Mouse (Mus musculus): ENCODE data around the gene Fbxw2.
A peak's percentile ranks its signal among the peaks of the same experiment; 100 is the strongest.
"Not testable (repeated sequence)": the region's sequence is repeated elsewhere in the genome, so short reads cannot be mapped to it uniquely, and the experiment has no call there.

The Fbxw2 gene

DNA sequence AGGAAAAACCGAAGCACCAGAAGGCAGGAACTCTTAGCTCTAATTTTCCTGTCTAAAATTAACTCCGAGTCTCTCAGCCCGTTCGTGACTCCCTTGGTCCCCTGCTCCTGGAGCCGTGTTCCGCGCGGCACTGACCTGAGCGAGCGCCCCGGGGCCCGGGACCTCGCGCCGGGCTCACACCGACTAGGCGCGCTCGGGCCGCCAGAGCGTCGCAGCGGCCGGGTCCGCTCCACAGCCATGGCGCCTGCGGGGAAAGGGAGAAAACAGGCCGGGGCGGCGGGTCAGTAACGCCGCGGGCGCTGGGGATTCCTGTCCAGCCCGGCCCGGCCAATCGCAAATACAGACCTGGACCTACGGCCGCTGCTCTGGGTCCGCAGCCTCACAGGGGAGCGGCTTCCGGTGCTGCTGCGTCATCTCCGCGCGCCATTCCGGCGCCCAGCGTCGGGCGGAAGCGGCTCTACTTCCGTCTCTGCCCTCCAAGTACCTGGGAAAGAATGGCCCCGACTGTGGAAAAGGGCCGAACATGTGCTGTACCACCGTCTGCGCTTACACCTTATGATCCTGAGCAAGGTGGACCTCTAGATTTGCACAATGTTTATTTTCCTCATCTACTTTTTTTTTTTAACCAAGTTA is at the start of gene Fbxw2:
Fbxw2 (minus strand) TSS at position 485 of the 633 bp plus-strand sequence.
- peak; percentile 77 for DNase-seq (ENCODE audit: low read depth, low spot score)

DNA sequence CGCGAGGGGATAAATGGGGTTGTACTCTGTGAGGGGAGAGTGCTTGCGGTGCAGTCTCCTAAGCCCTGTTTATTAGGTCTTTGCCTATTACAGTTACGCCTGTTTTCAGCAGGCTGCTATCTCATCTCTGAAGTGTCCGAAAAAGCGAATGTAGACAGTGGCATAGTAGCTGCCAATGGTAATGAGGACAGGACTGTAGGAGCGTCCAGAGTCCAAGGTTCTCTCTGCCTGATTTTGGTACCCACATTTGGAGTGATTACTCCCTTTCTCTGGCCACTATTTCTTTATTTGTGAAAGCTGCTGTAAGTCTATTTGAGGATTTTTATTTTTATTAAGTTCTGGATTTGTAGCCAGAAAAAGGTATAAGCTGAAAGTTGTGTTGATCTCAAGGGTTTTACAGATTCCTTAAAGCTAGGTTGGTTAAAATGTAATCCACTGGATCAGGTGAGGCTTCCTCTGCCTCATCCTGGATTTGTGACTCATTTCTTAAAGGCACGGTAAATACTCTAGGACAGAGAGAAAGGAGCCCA is 48.8 kb upstream of the Fbxw2 start, which contains the start of gene Psmd5:
Psmd5 (minus strand) TSS at position 153 of the 530 bp plus-strand sequence.
- no peak for DNase-seq (ENCODE audit: low read depth, low spot score)

DNA sequence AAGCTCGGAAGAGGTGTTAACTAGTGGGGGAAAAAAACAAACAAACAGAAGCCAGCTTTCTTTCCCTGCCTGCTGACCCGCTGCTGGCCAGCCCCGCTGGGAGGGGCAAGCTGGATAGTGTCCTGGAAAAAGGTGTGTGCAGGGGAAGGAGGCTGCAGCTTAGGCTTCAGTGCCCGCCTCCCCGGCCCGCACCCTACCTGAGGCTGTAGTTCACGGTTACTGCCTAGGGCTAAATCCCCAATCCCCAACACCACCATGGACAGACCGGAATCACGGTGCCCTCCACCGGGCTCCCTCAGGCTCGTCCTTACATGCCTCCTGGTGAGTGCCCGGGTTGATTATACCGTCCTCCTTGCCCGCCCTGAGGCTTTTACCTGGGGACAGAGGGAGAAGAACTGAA is 48.2 kb upstream of the Fbxw2 start, which contains the start of gene Cutal:
Cutal (plus strand) TSS at position 126 of the 400 bp plus-strand sequence.
- DNase-seq (ENCODE audit: low read depth, low spot score), result no peak

DNA sequence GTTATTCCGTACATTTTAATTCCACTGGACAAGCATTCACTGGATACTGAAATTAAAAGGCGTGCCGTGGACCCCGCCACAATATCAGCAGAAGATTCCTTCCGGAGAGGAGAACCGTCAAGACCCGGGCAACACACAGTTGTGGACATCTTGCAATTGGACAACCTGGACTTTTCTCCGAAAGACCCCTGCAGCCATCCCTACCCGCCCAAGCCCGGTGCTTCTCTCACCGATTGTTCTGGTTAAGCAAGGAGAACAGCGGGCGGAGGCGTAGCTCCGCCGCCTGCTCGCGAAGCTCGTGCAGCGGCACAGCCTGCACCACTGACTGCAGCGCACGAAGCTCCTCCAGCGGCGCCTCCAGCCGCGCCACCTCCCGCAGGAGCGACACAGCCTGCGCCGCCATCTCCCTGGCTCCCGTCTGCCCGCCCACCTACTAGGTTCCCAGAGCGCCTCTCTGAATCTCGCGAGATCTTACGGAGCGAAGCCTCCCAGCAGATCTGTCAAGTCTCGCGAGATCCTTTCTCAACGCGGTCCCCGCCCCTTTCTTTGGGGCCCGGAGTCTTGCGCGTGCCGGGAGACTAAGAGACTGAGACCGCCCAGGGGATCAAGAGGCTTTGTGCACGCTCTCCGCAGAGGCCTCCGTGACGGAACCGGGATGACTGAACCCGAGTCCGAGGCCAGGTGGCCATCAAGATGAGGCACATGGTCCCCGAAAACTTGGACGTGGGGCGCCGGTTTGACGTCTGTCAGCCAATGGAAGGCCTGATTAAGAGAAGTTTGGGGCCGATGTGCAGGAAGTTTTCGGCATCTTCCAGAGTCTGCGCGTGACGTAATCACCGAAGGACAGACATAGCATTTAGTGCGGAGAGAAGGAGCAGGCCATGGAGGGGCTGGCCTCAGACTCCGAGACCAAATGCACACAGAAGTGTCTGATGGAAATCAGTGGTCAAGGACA is 44.7 kb upstream of the Fbxw2 start:
- peak; percentile 100 for DNase-seq (ENCODE audit: low read depth, low spot score)

DNA sequence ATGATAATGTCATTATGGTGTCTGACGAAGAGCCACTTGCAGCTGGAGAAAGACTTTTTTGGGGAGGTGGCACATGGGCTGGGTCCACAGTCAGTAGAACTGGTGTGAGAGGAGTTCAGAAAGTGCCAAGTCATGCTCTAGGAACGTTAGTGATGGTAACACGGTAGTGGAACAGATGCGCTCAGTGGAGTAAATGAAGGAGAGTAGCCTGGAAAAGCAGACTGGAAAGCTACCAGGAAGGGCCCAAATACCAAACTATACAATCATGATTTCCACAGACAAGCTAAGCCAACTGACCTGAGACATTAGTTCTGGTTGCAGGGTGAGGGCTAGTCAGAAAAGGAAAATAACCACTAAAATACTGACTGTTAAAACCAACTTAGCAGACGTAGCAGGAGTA is 43.6 kb upstream of the Fbxw2 start:
- peak; percentile 82 for DNase-seq (ENCODE audit: low read depth, low spot score)

DNA sequence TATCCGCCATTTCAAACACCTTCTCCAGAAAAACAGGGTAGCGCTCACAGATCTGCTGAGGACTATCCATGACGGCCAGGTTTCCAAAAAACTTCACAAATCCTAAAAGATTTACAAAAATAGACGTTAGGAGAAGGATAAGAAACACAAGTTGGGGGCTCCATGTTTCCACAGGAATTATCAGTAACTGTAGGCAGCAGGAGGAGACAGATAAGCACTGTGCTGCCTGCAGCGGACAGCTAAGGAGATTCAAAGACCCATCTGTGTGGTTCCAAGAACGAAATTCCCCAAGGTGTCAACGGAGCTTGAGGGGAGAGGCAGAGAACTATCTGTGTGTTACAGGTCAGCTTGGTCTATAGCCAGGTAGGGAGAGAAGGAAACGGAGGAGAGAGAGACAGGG is 31.6 kb upstream of the Fbxw2 start:
- DNase-seq (ENCODE audit: low read depth, low spot score), result no peak

DNA sequence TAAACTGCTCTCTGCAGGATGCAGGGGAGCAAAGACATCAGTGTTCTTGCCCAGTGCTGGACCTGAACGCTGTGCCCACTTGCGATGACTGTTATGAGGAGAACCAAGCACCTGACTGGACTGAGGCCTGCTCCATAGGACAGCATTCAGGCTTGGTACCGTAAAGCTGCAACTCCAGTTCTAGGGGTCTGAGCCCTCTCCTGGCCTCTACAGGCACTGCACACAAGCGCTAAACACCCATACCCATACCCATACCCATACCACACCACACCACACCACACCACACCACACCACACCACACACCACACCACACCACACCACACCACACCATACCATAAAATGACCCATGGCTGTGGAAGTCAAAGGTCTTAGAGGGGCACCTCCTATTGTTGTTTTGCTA is 29.2 kb upstream of the Fbxw2 start:
- no peak for DNase-seq (ENCODE audit: low read depth, low spot score)

DNA sequence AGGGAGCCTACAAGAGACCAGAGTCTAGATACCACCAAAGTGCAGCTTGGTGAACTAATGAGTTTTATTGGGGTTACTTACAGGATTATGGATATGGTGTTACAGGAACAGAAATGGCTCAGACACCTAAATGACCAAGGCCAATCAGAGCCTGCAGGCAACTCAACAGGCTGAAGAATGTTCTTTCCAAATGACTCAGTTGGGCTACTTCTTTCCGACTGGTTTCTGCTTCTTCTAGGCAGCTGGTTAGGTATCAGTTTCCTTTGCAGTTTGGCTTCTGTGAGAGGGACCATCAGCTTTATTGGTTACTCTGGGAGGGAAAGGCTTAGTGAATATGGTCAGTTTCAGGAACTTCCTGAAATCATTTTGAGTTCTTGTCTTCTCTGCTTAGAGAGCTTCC is 21.6 kb upstream of the Fbxw2 start:
- DNase-seq (ENCODE audit: low read depth, low spot score), result no peak

DNA sequence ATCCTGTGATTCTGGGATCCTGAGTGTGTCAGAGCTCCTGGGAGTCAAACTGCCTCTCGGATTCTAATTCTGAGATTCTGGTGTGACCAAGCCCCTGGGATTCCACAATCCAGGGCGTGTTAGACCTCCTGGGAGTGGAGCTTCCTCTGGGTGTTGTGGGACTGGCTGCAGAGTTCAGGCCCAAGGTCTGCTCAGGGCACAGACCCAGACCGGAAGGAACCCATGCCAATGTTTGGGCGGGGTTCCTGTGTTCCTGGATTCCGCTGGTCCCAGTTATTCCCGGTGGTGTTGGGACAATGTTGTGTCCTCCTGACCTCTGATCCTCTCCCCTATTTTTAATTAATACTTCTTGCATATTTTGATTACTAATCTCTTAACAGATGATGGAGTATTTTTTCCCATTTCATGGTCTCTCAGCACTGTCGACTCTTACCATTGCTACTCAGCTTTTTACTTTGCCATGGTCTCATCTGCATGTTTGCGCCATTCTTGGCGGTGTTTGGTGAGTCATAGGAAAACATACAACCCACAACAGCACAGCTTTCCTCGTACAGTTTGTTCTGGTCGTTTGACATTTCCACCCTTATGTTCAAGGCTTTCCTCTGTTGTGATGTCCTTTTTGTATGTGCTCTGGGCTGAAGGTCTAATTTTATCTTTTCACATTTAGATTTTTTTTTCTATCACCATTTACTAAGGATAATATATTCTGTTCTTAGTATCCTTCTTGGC is 17.3 kb upstream of the Fbxw2 start:
- no peak for DNase-seq (ENCODE audit: low read depth, low spot score)

DNA sequence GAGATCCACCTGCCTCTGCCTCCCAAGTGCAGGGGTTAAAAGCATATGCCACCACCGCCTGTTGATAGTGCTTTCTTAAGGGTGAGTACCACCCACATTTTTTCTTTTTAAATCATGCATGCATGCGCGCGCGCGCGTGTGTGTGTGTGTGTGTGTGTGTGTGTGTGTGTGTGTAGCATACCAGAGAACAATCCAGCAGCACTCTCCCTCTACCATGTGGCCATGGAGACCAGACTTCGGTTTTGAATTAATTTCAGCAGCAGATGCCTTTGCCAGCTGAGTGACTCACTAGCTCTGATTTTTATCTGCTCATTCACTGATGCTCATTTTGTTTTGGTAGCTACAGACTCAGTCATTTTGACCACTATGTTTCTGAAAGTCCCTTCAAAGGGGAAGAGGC is 15.6 kb upstream of the Fbxw2 start:
- no peak for DNase-seq (ENCODE audit: low read depth, low spot score)

DNA sequence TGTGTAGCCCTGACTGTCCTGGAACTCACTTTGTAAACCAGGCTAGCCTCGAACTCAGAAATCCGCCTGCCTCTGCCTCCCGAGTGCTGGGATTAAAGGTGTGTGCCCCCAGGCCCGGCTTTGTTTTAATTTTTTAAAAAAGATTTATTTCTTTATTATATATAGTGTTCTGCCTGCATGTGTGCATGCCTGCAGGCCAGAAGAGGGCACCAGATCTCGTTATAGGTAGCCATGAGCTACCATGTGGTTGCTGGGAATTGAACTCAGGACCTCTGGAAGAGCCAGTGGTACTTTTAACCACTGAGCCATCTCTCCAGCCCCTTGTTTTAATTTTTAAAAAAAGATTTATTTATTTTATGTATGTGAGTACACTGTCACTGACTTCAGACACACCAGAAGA is 14.0 kb upstream of the Fbxw2 start:
- DNase-seq (ENCODE audit: low read depth, low spot score), result not testable (repeated sequence)

DNA sequence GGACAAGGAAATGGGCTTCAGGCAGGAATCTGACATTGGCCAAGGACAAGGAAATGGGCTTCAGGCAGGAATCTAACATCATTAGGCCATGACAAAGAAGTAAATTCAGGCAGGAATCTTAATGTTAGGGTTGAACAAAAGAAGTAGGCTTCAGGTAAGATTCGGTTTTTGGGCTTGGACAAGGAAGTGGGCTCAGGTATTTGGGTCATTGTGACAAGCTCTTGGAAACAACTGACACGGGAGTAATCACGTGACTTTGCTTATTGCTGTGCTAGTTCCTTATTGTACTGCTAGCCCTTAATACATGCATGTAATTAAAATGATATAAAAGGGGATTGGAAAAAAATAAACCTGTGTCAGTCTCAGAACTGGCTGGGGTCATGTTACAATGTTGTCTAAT is 9.6 kb upstream of the Fbxw2 start:
- DNase-seq (ENCODE audit: low read depth, low spot score), result no peak

DNA sequence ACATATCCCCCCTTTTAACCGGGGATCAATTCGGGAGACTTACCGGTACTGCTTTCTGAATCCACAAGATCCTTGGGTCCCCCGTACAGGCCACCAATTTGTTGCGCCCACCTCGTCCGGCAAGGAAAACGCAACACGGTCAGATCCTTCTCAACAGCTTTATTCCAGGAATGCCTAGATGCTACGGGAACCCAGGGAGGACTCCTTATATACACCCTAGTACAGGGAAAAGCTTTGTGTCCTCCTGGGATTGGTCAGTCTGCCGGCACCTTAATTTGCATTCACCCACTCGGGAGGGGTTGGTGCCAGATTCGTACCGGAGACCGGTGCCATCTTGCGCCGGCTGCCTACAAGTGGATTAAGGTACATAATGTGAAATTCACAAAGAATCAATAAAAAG is 7.5 kb upstream of the Fbxw2 start:
- no peak for DNase-seq (ENCODE audit: low read depth, low spot score)

DNA sequence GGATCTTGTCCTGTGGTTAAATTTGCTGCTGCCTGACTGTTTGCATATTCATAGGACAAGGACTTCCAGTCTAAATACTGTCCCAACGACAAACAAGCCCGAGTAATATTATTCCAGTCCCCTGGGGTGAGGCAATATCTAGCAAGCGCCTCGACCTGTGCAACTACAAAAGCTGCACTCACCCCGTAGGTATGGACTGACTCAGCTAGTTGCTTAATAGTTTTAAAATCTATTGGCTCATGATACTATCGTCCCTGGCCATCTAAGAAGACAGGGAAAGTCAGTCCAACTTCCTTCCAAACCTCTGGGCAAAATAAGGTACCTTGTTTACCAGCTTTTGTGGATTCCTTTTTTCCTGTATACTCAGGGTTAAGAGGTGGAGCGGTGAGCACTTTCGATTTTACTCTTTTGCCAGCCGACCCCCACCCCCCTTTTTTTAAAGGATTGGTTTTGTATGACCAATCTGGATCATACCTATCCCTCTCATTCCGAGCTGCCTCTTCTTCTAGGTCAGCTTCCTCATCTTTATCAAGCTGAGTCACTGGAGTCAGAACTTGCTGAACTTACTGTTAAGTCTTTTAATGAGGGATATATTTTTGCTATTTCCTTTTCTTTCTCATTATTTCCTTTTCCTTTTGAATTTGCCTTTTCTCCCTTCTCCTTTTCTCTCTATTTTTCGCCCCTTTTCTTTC is 6.8 kb upstream of the Fbxw2 start, which contains the start of gene Gm34653:
Gm34653 (plus strand) TSS at position 242 of the 692 bp plus-strand sequence.
- not testable (repeated sequence) for DNase-seq (ENCODE audit: low read depth, low spot score)

DNA sequence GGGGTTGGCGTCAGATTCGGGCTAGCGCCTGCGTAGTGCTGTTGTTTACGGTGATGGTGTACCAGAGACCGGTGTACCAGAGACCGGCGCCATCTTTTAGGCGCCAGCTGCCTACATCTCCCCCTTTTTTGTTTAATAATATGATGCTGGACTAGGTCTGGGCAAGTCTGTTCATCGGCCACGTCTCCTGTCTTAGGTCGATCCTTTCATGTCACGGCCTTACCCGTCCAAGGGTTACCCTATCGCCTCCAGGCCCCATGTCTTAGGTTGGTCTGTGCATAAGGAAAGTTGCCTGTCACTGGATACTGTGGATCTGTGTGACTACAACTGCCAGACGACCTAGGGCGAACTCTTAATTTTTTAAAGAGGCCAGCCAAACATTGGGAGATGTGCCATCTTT is 4.0 kb upstream of the Fbxw2 start:
- DNase-seq (ENCODE audit: low read depth, low spot score), result not testable (repeated sequence)

DNA sequence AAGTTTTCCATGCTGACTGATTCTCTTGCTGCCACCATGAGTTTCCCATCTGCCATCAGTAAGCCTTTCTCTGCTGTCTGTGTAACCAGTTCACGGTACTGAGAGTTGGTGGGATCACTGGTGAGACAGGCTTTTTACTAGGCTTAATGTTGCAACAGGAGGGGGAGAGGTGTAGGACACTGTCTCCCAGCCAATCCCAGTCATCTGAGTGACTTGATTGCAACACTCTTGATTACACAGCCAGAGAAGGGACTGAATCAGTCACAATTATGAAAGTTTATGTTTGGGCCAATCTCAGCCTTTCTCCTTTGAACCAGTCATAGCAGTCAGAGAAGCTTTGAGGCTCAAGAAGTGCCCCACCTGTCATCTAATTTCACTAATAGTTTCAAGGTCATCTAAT is 1.9 kb upstream of the Fbxw2 start:
- no peak for DNase-seq (ENCODE audit: low read depth, low spot score)

DNA sequence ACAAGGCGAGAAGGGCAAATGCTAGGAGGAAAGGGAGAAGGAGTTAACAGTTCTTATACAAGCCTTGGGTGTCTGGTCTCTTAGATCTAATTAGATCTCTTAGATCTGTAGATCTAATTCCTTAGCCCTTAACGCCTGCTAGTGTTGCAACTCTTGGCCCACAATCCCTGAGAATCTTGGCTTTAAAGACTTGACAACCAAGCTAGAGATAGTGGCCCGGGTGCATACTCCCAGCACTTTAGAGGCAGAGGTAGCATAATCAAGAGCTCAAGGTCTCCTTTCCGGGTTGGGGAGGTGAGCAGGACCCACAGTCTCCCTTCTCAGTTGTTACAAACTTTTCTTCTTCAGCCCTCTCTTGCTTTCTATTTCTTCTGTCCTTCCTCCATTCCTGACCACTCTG is 1.5 kb upstream of the Fbxw2 start:
- DNase-seq (ENCODE audit: low read depth, low spot score), result no peak

DNA sequence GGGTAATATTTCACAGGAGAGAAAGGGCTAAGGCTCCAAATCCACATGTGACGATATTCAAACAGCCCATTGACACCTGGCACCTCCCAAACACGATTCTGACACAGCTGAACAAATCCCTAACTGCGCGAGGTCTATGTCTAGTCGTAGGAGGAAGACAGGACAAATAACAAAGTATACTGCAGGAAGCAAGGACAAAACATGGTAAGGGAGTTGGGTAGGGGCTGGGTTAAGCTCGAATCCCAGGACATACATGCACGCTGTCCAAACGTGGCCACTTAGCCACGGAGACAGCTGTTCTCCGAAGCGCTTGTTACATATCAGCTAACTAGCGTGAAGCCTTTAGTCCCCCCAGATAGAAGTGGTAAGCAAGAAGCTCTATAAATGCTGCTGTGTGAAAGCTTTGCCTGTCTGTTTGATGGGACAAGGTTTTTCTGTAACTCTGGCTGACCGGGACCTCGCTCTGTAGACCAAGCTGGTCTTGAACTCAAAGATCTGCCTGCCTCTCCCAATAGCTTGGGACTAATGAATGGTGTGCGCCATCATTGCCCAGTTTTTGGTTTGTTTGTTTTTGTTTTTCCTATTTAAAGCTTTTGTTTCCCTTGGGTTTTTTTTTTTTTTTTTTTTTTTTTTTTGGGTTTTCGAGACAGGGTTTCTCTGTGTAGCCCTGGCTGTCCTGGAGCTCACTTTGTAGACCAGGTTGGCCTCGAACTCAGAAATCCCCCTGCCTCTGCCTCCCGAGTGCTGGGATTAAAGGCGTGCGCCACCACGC is 535 bp upstream of the Fbxw2 start:
- DNase-seq (ENCODE audit: low read depth, low spot score), result no peak

DNA sequence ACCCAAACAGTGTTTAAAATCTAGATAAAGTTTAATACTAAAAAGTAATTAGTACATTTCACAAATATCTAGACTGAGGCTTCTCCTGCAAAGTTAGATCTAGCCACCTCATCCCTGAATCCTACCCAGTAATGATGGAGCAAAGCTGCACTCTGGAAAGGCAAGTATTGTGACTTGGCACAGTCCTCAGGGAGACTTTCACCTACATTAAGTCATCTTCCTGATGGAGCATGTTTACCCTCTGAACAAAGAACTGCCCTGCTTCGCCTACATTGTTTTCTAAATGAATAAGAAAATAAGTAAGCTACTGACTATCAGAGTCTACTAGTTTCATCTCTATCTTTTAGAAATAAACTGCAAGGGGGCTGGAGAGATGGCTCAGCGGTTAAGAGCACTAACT is 7.6 kb downstream of the Fbxw2 start:
- DNase-seq (ENCODE audit: low read depth, low spot score), result no peak

DNA sequence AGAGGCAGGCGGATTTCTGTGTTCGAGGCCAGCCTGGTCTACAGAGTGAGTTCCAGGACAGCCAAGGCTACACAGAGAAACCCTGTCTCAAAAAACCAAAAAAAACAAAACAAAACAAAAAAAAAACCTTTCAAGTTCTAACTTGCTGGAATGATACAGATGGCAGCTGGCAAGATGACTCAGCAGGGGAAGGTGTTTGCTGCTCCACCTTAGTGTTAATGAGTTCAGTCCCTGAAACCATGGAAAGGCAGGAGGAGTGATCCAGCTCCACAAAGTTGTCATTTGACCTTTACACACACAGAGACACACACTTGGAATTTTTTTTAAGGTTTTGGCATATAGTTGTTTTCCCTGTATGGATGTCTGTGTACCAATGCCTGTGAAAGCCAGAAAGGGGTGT is 10.2 kb downstream of the Fbxw2 start:
- not testable (repeated sequence) for DNase-seq (ENCODE audit: low read depth, low spot score)
